Mouse (Mus musculus) embryo, embryonic 11.5 days (tissue): ENCODE results near the gene Ano7.
"Not testable (repeated sequence)": the region's sequence is repeated elsewhere in the genome, so short reads cannot be mapped to it uniquely, and the experiment has no call there.

Source experiments
- DNase-seq: peaks from one replicate; pipeline ENCODE4 v3.0.0-alpha.2; 2012; ENCODE audit warnings: low read depth, low spot score

Gene Ano7

DNA sequence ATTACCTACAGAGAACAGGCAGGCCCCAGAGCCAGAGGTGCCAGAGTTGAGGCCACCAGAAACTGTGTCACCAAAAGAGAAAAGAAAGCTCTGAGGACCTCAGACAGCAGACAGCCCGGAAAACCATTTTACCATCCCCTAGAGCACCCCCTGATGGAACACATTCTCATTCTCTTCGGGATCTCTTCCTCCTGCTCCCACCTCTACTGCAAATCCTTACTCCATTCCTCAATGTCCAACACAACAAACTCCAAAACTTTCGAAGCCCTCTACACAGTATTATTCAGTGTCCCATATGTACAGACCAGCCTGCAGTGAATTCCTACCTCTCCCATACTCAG, 72.1 kb downstream of the Ano7 start:
- no peak for DNase-seq

- DNase-seq: not testable (repeated sequence)
Observed at GRCm38 (mm10) chr1:93450118-93450517, 76.4 kb downstream of the Ano7 start.

GRCm38 (mm10) chr1:93453721-93454255, 80.1 kb downstream of the Ano7 start:
- DNase-seq: no peak
